Mouse (Mus musculus) neural tube, embryonic 14.5 days (tissue): ENCODE results near the gene Kpna2. TPM values are rescaled to one million over a fixed set of nuclear protein-coding genes. Genes with fewer than 3 reads are reported as not detected.
"Not testable (repeated sequence)": the region's sequence is repeated elsewhere in the genome, so short reads cannot be mapped to it uniquely, and the experiment has no call there.

Experiments used
- ATAC-seq: fragments of 200-750 bp; cut with Nextera tagmentation; 2 replicates; pipeline ENCODE4 v1.8.0; 2017; ENCODE audit warnings: low read depth, mild to moderate bottlenecking, moderate TSS enrichment, moderate library complexity
- H3K27ac ChIP-seq: fragments of 300-500 bp; sonication (generic); 2 replicates; pipeline ENCODE4 v1.5.1; 2014; ENCODE audit warnings: low read depth, mild to moderate bottlenecking, control low read depth, low read length, moderate library complexity, mixed read lengths
- H3K27me3 ChIP-seq: fragments of 300-500 bp; sonication (generic); 2 replicates; pipeline ENCODE4 v1.6.1; 2014; ENCODE audit warnings: low read length; ENCODE audit not compliant: control insufficient read depth, insufficient read depth
- H3K36me3 ChIP-seq: fragments of 300-500 bp; sonication (generic); 2 replicates; pipeline ENCODE4 v1.6.1; 2014; ENCODE audit warnings: low read length, mixed read lengths; ENCODE audit not compliant: control insufficient read depth, insufficient read depth
- H3K4me1 ChIP-seq: fragments of 300-500 bp; sonication (generic); 2 replicates; pipeline ENCODE4 v1.6.1; 2014; ENCODE audit warnings: low read length; ENCODE audit not compliant: control insufficient read depth, insufficient read depth
- H3K4me2 ChIP-seq: fragments of 300-500 bp; sonication (generic); 2 replicates; pipeline ENCODE4 v1.6.1; 2014; ENCODE audit warnings: mild to moderate bottlenecking, low read depth, low read length, control low read depth
- H3K4me3 ChIP-seq: fragments of 300-500 bp; sonication (generic); 2 replicates; pipeline ENCODE4 v1.5.1; 2014; ENCODE audit warnings: low read depth, low read length, control low read depth, mixed read lengths
- H3K9ac ChIP-seq: fragments of 300-500 bp; sonication (generic); replicated peaks from 2 replicates; pipeline ENCODE4 v1.6.1; 2014; ENCODE audit warnings: low read depth, mild to moderate bottlenecking, control low read depth, low read length, mixed read lengths
- H3K9me3 ChIP-seq: fragments of 300-500 bp; sonication (generic); 2 replicates; pipeline ENCODE4 v1.6.1; 2016; ENCODE audit warnings: low read length; ENCODE audit not compliant: control insufficient read depth
- WGBS: fragments of 180-500 bp; shearing (Covaris S2); extraction: QIAGEN DNeasy Blood & Tissue Kit; methylation state at CpG from one replicate; pipeline ENCODE4 v1.1.7; 2014; 5-methylcytosine and 5-hydroxymethylcytosine counted together
- polyA plus RNA-seq: library from polyadenylated mRNA; unstranded; fragments of >200 nt; fragmentation: Nextera tagmentation; extraction: Ambion mirVana; gene quantifications from 2 replicates; pipeline ENCODE4 v1.2.1, GENCODE M21; 2014

The Kpna2 gene
- polyA plus RNA-seq, 1 experiment from 2014 or later, result 110 TPM

DNA sequence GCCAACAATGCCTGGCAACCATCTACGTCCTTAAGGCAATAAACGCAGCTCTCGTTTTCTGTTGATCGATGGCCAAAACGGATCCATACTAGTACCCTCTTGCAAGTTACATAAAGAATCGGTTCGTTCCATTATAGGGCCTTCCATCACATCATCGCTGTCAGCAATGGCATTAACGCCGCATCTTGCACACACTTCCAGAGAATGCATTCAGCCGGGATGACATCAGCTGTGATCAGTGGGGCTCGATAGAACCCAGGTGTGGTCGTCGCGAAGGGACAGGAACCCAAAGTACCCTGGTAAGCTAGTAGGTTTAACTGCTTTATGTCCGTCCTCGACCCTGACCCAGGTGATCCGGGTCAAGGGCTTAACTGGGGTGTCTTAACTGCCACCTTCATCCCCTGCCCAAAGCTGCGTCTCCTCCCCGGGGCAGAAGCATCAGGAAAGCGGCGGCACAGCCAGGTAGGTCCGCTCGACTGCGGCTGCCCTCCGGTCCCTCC lies 640 bp downstream of the Kpna2 start:
- H3K36me3 ChIP-seq, result peaks cover 15% of the 10 kb centered on the region
- WGBS, result under 1% methylated on average over 26 of the region's 26 CpGs
- H3K9ac ChIP-seq, result peak overlapping the region; percentile 68

DNA sequence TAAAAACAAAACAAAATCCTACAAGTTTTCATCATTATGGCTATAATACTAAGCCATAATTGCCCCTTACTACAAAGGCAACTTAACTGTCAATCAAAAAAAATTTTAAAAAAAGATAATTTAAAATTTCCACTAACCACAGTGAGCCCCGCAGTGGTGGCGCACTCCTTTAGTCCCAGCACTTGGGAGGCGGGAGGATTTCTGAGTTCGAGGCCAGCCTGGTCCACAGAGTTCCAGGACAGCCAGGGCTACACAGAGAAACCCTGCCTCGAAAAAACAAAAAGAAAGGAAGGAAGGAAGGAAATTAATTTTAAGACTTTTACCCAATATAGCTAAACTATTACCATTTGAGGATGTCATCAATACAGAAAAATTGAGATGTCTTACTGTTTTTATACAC lies 1.4 kb downstream of the Kpna2 start:
- peak overlapping the region; percentile 92 for H3K4me3 ChIP-seq
- no peaks in the 10 kb centered on the region for H3K9me3 ChIP-seq
- no peak overlapping the region for H3K27ac ChIP-seq
- 0 out of 2 replicates have a peak, but pooled peaks cover 6% of the 10 kb centered on the region for H3K4me1 ChIP-seq
- H3K4me2 ChIP-seq, result peak overlapping the region; percentile 74
- no peaks in the 10 kb centered on the region for H3K27me3 ChIP-seq
- H3K9ac ChIP-seq, result peak overlapping the region; percentile 68
- WGBS, result 24% methylated on average over 5 of the region's 5 CpGs
- no peak for ATAC-seq
- H3K36me3 ChIP-seq, result peaks cover 15% of the 10 kb centered on the region

More for the DNA sequence above, 640 bp downstream of the Kpna2 start:
- peak overlapping the region; percentile 74 for H3K4me2 ChIP-seq
- no peaks in the 10 kb centered on the region for H3K9me3 ChIP-seq
- peak; percentile 36; the same call in 1 of the 2 replicates for ATAC-seq
- H3K27me3 ChIP-seq, result no peaks in the 10 kb centered on the region
- H3K4me1 ChIP-seq, result 0 out of 2 replicates have a peak, but pooled peaks cover 6% of the 10 kb centered on the region
- peak overlapping the region; percentile 92 for H3K4me3 ChIP-seq
- H3K27ac ChIP-seq, result peak overlapping the region; percentile 76

DNA sequence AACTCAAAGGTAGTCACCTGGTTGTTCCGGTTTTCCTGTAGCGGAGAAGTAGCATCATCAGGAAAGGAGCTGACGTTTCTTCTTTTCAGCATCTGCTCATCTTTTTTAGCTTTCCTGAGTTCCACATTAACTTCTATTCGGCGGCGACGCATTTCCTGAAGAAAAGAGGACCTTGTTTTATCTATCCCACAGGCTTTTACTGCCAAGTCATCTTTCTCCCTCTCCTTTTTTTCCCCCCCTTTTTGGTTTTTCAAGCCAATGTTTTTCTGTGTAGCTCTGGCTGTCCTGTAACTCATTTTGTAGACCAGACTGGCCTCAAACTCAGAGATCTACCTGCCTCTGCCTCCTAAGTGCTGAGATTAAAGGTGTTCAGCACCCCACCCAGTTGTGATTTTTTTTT lies 2.8 kb downstream of the Kpna2 start:
- H3K36me3 ChIP-seq, result peaks cover 16% of the 10 kb centered on the region
- 95% methylated on average over 7 of the region's 7 CpGs for WGBS
- not testable (repeated sequence) for H3K4me1 ChIP-seq, H3K4me2 ChIP-seq, H3K27me3 ChIP-seq, H3K9me3 ChIP-seq, ATAC-seq, H3K9ac ChIP-seq, H3K4me3 ChIP-seq, H3K27ac ChIP-seq

DNA sequence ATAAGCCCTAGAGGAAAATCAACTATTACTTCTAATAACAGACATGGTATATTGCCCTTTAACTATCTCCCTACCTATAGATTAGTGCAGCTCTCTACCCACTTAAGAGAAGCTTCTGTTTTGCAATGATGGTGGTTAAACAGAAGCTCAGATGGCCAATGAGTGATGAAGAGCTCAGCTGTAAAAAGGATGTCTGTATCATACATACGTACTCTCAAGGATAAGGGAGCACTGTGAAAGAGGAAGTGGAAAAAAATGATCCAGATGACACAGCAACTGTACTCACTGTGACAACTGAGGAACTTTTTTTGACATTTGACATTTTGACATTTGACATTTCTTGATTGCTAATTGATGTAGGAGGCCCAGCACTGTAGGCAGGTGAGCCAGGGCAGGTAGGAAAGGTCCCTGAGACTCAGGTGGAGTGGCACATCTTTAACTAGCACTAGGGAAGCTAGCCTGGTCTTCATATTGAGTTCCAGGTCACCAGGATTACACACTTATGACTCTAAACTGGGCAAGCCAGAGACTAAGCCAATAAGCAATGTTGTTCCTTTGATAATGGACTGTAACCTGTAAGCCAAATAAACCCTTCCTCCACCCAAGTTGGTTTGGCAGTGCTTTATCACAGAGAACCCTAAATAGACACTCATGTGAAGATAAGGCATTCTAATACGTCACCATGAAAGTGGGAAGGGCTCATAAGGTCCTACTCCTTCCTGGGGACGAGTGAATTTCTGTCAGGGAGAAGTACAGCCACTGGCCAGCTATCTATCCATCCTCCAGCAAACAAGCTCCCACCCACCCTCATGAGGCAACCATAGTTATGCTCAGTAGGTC lies 4.9 kb downstream of the Kpna2 start:
- Histone ChIP-seq H3K9me3 (no peaks in the 10 kb centered on the region), H3K4me2 (no peak overlapping the region), H3K36me3 (peaks cover 28% of the 10 kb centered on the region), H3K27ac (no peak overlapping the region), H3K4me1 (0 out of 2 replicates have a peak, but pooled peaks cover 6% of the 10 kb centered on the region), H3K4me3 (no peak overlapping the region), H3K9ac (no peak overlapping the region), H3K27me3 (no peaks in the 10 kb centered on the region)
- WGBS, result 84% methylated on average over 3 of the region's 3 CpGs
- ATAC-seq, result no peak

DNA sequence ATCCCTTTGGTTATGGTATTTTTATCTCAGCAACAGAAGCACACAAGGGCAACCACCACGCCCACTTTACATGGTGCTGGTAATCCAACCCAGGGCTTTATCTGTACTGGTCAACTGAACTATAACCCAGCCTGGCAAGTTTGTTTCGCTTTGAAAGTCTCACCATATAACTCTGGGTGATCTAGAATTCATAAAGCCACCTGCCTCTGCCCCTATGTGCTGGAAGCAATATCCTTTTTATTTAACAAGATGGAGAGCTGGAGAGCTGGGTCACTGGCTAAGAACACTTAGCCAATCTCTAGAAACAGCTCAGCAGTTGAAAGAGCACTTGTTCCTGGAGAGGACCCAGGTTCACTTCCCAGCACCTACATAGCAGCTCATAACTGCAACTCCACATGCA lies 12.0 kb downstream of the Kpna2 start:
- 95% methylated on average over 2 of the region's 2 CpGs for WGBS
- Histone ChIP-seq H3K4me2 (no peak overlapping the region), H3K27me3 (no peaks in the 10 kb centered on the region), H3K36me3 (peaks cover 19% of the 10 kb centered on the region), H3K4me3 (no peak overlapping the region), H3K9me3 (no peaks in the 10 kb centered on the region), H3K27ac (no peak overlapping the region), H3K4me1 (no peaks in the 10 kb centered on the region), H3K9ac (no peak overlapping the region)
- ATAC-seq, result no peak

DNA sequence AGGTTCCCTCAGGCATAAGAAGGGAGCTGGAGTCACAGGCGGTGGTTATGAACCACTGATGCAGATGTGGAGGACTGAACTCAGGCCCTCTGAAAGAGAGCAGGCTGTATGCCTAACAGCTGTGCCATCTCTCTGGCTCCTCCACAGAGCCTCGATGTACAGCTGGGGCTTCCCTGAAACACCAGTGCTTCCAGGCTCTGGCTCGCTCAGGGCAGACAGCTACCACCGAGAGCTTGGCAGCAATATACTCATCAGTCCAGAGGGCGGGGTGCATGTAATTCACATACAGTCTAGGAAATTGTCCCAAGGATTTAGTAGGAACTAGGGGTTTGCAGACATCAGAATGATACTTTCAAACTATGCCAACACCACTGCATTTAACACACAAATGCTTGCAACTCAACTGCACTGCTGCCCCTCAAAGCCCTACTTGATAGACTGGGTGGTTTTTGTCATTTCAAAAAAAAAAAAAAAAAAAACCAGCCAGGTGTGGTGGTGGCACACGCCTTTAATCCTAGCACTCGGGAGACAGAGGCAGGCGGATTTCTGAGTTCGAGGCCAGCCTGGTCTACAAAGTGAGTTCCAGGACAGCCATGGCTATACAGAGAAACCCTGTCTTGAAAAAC lies 13.2 kb downstream of the Kpna2 start:
- peaks cover 15% of the 10 kb centered on the region for H3K36me3 ChIP-seq
- H3K4me2 ChIP-seq, H3K4me1 ChIP-seq, ATAC-seq, H3K9ac ChIP-seq, H3K4me3 ChIP-seq, H3K9me3 ChIP-seq, H3K27ac ChIP-seq, H3K27me3 ChIP-seq: not testable (repeated sequence)
- WGBS, result 81% methylated on average over 8 of the region's 9 CpGs

DNA sequence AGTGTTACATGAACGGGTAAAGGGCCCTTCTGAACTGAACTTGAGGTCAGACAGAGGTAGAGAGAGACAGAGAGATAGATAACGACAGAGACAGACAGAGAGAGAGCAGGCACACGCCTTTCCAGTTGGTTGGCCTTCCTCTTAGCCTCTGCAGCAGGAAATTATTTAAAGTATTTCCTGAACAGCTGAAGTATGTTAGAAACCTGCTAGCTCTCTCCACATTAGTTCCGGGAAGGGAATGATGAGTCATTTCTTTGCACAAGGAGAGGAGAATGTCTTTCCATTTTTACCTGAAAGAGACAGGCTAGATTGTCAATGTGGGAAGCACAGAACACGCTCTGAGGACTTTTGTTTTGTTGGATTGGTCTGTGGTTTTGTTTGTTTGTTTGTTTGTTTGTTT lies 17.0 kb downstream of the Kpna2 start:
- ATAC-seq, result no peak
- Histone ChIP-seq H3K36me3 (no peaks in the 10 kb centered on the region), H3K9me3 (no peaks in the 10 kb centered on the region), H3K27ac (peak overlapping the region; percentile 28; the same call in 1 of the 2 replicates), H3K27me3 (no peaks in the 10 kb centered on the region), H3K4me1 (no peaks in the 10 kb centered on the region), H3K9ac (no peak overlapping the region), H3K4me2 (no peak overlapping the region), H3K4me3 (no peak overlapping the region)
- WGBS, result 60% methylated on average over 5 of the region's 5 CpGs

DNA sequence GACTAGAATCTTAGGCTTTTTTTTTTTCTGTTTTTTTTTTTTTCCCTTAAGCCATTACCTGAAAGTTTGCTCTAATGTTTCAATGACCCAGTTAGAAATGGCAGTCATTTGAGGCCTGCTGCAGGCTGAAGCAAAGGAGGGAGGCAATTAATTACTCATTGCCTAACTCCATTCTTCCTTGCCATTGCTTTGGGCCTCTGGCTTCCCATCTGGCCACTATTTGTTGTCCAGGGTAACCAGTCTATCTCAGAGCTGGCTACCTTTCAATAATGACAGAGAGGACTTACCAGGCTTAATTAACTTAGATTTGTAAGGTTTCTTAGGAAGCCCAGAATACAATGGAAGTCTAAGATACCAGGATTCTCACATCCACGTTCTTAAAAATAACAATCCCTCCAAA lies 17.6 kb downstream of the Kpna2 start:
- no peak for ATAC-seq
- H3K9me3 ChIP-seq, result no peaks in the 10 kb centered on the region
- WGBS, result 9% methylated on average over 1 of the region's 1 CpGs
- H3K4me2 ChIP-seq, result no peak overlapping the region
- H3K27ac ChIP-seq, result no peak overlapping the region
- no peak overlapping the region for H3K4me3 ChIP-seq
- no peak overlapping the region for H3K9ac ChIP-seq
- no peaks in the 10 kb centered on the region for H3K27me3 ChIP-seq
- no peaks in the 10 kb centered on the region for H3K4me1 ChIP-seq
- H3K36me3 ChIP-seq, result no peaks in the 10 kb centered on the region

DNA sequence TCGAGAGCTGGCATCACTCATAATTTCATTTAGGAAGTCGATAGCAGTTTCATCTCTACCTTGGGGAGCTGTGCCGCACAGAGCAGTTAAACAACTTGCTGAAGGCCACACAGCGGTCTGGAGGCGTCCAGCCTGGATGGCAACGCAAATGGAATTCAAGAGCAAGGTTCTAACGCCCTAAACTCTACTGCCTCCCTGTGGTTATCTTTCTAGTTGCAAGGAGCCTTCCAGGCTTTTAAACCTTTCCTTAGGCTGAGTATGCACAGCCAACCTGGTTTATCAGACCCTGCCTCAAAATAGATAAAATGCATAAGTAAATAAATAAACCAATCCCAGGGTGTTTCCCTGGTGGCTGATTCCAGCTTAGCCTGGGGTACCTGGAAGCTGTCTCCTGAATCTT lies 18.9 kb downstream of the Kpna2 start:
- H3K9me3 ChIP-seq, result no peaks in the 10 kb centered on the region
- H3K36me3 ChIP-seq, result no peaks in the 10 kb centered on the region
- H3K4me1 ChIP-seq, result no peaks in the 10 kb centered on the region
- WGBS, result 23% methylated on average over 7 of the region's 7 CpGs
- no peak overlapping the region for H3K4me3 ChIP-seq
- ATAC-seq, result no peak
- no peak overlapping the region for H3K27ac ChIP-seq
- no peak overlapping the region for H3K4me2 ChIP-seq
- H3K27me3 ChIP-seq, result no peaks in the 10 kb centered on the region
- no peak overlapping the region for H3K9ac ChIP-seq
